Mouse (Mus musculus): ENCODE measurements around the gene Rbmy. TPM values are rescaled to one million over a fixed set of nuclear protein-coding genes. Genes with fewer than 3 reads are reported as not detected.

Gene Rbmy
- not detected for polyA plus RNA-seq (2017; shearing (Covaris generic))

DNA sequence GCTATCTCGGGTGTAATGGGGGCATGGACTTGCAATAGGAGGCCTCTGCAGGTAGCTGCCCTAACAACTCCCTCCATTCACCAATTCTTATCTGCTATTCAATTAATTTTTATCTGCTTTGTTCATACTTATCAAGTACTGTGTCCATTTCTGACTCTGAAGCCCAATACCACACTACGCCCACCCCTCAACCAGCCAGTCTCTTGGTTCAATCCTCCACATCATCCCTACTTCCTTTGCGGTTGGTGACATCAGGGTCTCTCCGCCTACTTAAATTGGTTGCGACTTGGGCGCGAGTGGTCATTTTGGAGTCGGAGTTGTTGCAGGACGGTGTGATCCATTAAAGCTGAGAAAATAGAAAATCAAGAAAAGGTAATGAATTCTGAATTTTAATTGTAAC lies at the start of gene Rbmy, which contains the start of gene Gm10256:
Gene Rbmy (plus strand): TSS at position 301 of the 400 bp plus-strand sequence.
Gene Gm10256 (plus strand): TSS at position 320 of the 400 bp plus-strand sequence.

DNA sequence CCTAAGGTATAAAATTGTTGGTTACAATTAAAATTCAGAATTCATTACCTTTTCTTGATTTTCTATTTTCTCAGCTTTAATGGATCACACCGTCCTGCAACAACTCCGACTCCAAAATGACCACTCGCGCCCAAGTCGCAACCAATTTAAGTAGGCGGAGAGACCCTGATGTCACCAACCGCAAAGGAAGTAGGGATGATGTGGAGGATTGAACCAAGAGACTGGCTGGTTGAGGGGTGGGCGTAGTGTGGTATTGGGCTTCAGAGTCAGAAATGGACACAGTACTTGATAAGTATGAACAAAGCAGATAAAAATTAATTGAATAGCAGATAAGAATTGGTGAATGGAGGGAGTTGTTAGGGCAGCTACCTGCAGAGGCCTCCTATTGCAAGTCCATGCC lies 34.4 kb upstream of the Rbmy start, which contains the start of gene Gm4064:
Gene Gm4064 (minus strand): TSS at position 101 of the 400 bp plus-strand sequence.

Other genes with a start within 250 kb of the Rbmy start
- gene H2al2c, start 231.6 kb upstream of the Rbmy start, polyA plus RNA-seq (2017; shearing (Covaris generic)), result not detected
- gene Sry, start 167.0 kb upstream of the Rbmy start, polyA plus RNA-seq (2017; shearing (Covaris generic)), result not detected
- gene H2al2b, start 110.0 kb upstream of the Rbmy start, polyA plus RNA-seq (2017; shearing (Covaris generic)), result not detected
- gene Gm4064, start 34.5 kb upstream of the Rbmy start, polyA plus RNA-seq (2017; shearing (Covaris generic)), result not detected
- not detected for gene Gm10256, start within 50 bp of the Rbmy start, polyA plus RNA-seq (2017; shearing (Covaris generic))
- gene Gm10352, start 70.3 kb downstream of the Rbmy start, polyA plus RNA-seq (2017; shearing (Covaris generic)), result not detected
- not detected for gene Gm29289, start 101.9 kb downstream of the Rbmy start, polyA plus RNA-seq (2017; shearing (Covaris generic))